In genomic region chr9:83342491-83343370, GRCm38 (mm10) we compare ENCODE assay signal across 10 mouse cellular contexts.
"Had no signal": no experiment of that assay in that cellular context is flagged by ENCODE, and none has a peak within 500 bp of the region (broad histone marks: within the 10 kb centered on the region; RNA-seq: fewer than 3 reads in every experiment).

No protein-coding gene starts in this region.

- H3K9me3 ChIP-seq: limb, embryonic 12.5 days; liver, embryonic 13.5 days; midbrain, embryonic 13.5 days; neural tube, embryonic 15.5 days had no signal

- ATAC-seq: midbrain, embryonic 13.5 days had no signal

- H3K4me3 ChIP-seq: limb, embryonic 12.5 days; liver, embryonic 13.5 days; midbrain, embryonic 13.5 days; neural tube, embryonic 15.5 days had no signal

- H3K9ac ChIP-seq: limb, embryonic 12.5 days; liver, embryonic 13.5 days; midbrain, embryonic 13.5 days; neural tube, embryonic 15.5 days had no signal

- H3K36me3 ChIP-seq: limb, embryonic 12.5 days; liver, embryonic 13.5 days; midbrain, embryonic 13.5 days; neural tube, embryonic 15.5 days had no signal

- H3K27me3 ChIP-seq: limb, embryonic 12.5 days; liver, embryonic 13.5 days; midbrain, embryonic 13.5 days; neural tube, embryonic 15.5 days had no signal

- H3K4me1 ChIP-seq: limb, embryonic 12.5 days; liver, embryonic 13.5 days; midbrain, embryonic 13.5 days; neural tube, embryonic 15.5 days had no signal

- H3K4me2 ChIP-seq: limb, embryonic 12.5 days; liver, embryonic 13.5 days; midbrain, embryonic 13.5 days; neural tube, embryonic 15.5 days had no signal

- H3K27ac ChIP-seq: kidney, postnatal 0 days; limb, embryonic 12.5 days; liver, embryonic 13.5 days; midbrain, embryonic 13.5 days; neural tube, embryonic 15.5 days had no signal

- DNase-seq: kidney, adult 9 months; kidney, postnatal 36 days; layer of hippocampus, adult 9-11 months; liver; liver, embryonic 13.5 days; lung, adult 18-20 months had no signal
